7 mouse cellular contexts compared by ENCODE assay signal in the genomic region with DNA sequence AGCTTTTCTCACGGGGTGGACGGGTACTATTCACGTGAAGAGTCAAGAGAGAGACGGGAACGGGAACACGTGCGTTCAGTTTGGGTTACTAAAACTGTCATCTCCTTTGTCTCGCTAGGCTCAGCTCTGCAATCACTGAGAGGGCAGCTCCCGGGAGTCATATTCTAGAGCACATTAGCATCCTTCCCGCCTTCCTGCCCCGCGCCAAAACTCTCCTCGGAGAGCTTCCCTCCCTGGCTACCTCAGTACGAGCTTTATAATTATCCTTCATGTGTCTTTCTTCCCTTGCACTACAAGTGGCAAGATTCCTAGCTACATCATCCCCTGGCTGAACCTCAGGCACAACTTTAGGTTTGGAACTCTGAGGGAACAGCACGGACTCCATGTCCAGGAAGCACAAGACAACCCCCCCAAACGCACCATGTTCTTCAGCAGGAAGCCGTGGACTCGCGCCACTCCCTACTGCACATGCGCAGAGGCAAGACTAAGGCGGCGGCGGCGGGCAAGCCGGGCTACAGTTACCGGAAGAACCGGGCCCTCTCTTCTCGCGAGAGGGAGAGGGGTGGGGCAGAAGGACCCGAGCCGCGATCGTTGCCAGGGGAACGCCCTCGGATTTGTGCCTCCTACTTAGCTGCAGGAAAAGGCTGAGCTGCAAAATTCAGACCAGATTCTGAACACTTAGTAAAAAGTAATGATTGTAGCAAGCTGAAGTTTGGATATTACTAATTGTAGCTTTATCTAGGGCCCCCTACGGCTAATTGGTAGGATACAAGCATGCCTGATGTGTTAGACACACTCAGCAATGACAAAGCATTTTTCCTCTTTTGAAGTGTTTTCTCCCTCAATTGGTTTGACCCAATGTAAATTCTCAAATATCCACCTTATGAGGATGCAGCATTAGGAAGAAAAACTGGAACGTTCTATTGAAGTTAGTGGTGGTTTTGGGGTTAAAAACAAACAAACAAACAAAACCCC. TPM values are rescaled to one million over a fixed set of nuclear protein-coding genes. Genes with fewer than 3 reads are reported as not detected.
DNase-seq lines count a peak whose midpoint lies in the region; ATAC-seq lines count a peak whose summit lies in the region.

TSS of gene Tmem209 (minus strand) at position 519 of the 975 bp plus-strand sequence.
TSS of gene Ssmem1 (plus strand) at position 585 of the 975 bp plus-strand sequence.

- under 1% methylated on average over 37 of the region's 37 CpGs for WGBS in embryonic facial prominence, embryonic 12.5 days
- under 1% methylated on average over 37 of the region's 37 CpGs for WGBS in limb, embryonic 11.5 days
- under 1% methylated on average over 37 of the region's 37 CpGs for WGBS in midbrain, embryonic 14.5 days

- H3K4me1 ChIP-seq in embryonic facial prominence, embryonic 12.5 days: peaks cover 13% of the 10 kb centered on the region
- H3K4me1 ChIP-seq in limb, embryonic 11.5 days (ENCODE audit: control insufficient read depth, insufficient read depth, low read length): peaks cover 3% of the 10 kb centered on the region; the same call in 1 of the 2 replicates
- H3K4me1 ChIP-seq in midbrain, embryonic 14.5 days (ENCODE audit: control insufficient read depth, insufficient read depth, low read length): peaks cover 5% of the 10 kb centered on the region

- H3K4me2 ChIP-seq in embryonic facial prominence, embryonic 12.5 days (replicated peaks): peak within 1 kb of the TSS; percentile 57
- peak within 1 kb of the TSS; percentile 66 for H3K4me2 ChIP-seq in limb, embryonic 11.5 days (ENCODE audit: low read depth, severe bottlenecking)
- H3K4me2 ChIP-seq in midbrain, embryonic 14.5 days (ENCODE audit: low read length): peak within 1 kb of the TSS; percentile 81

- peak within 1 kb of the TSS; percentile 99 for H3K27ac ChIP-seq in embryonic facial prominence, embryonic 12.5 days
- peak within 1 kb of the TSS; percentile 98 for H3K27ac ChIP-seq in limb, embryonic 11.5 days (replicated peaks; ENCODE audit: low read depth, low read length)
- H3K27ac ChIP-seq in midbrain, embryonic 14.5 days (replicated peaks; ENCODE audit: low read depth, low read length): peak within 1 kb of the TSS; percentile 93

- peak within 1 kb of the TSS; percentile 65 for H3K9ac ChIP-seq in embryonic facial prominence, embryonic 12.5 days
- H3K9ac ChIP-seq in limb, embryonic 11.5 days (ENCODE audit: low read length): peak within 1 kb of the TSS; percentile 88
- peak within 1 kb of the TSS; percentile 70 for H3K9ac ChIP-seq in midbrain, embryonic 14.5 days (replicated peaks; ENCODE audit: low read length)

- DNase-seq in adrenal gland, postnatal 25 days: peak; percentile 99
- peak; percentile 100 for DNase-seq in heart, adult 11 months
- DNase-seq in kidney, adult 18-20 months: peak; percentile 99
- DNase-seq in limb, embryonic 11.5 days (ENCODE audit: low spot score): peak; percentile 100
- DNase-seq in midbrain, embryonic 14.5 days: peak; percentile 100
- peak; percentile 96 to 98 for DNase-seq in spleen, adult 18-20 months

- H3K27me3 ChIP-seq in embryonic facial prominence, embryonic 12.5 days: no peaks in the 10 kb centered on the region
- no peaks in the 10 kb centered on the region for H3K27me3 ChIP-seq in limb, embryonic 11.5 days (ENCODE audit: control insufficient read depth, insufficient read depth, low read length)
- H3K27me3 ChIP-seq in midbrain, embryonic 14.5 days (ENCODE audit: control insufficient read depth, insufficient read depth, low read length): no peaks in the 10 kb centered on the region

- ATAC-seq in embryonic facial prominence, embryonic 12.5 days (ENCODE audit: insufficient number of reproducible peaks, insufficient read depth, low FRiP score, low TSS enrichment): peak; percentile 96
- ATAC-seq in limb, embryonic 11.5 days (ENCODE audit: insufficient number of reproducible peaks, low FRiP score, low TSS enrichment, low read depth): peak; percentile 91
- peak; percentile 98 for ATAC-seq in midbrain, embryonic 14.5 days (ENCODE audit: low FRiP score, low TSS enrichment)

- peak within 1 kb of the TSS; percentile 55 for H3K4me3 ChIP-seq in embryonic facial prominence, embryonic 12.5 days
- H3K4me3 ChIP-seq in limb, embryonic 11.5 days (ENCODE audit: low read depth, low read length): peak within 1 kb of the TSS; percentile 42
- H3K4me3 ChIP-seq in midbrain, embryonic 14.5 days (replicated peaks; ENCODE audit: low read depth, low read length): peak within 1 kb of the TSS; percentile 63

- H3K36me3 ChIP-seq in embryonic facial prominence, embryonic 12.5 days: peaks cover 14% of the 10 kb centered on the region
- H3K36me3 ChIP-seq in limb, embryonic 11.5 days (ENCODE audit: control insufficient read depth, insufficient read depth, low read length): peaks cover 2% of the 10 kb centered on the region; the same call in 1 of the 2 replicates
- peaks cover 10% of the 10 kb centered on the region for H3K36me3 ChIP-seq in midbrain, embryonic 14.5 days (ENCODE audit: control insufficient read depth, insufficient read depth, low read length)

- no peaks in the 10 kb centered on the region for H3K9me3 ChIP-seq in embryonic facial prominence, embryonic 12.5 days
- no peaks in the 10 kb centered on the region for H3K9me3 ChIP-seq in limb, embryonic 11.5 days (ENCODE audit: control insufficient read depth, low read length)
- H3K9me3 ChIP-seq in midbrain, embryonic 14.5 days (ENCODE audit: control insufficient read depth, low read length): no peaks in the 10 kb centered on the region

RNA-seq across cellular contexts. Expression of gene Tmem209, which starts in this region (rescaled TPM):
- 25.9 and 28.9 TPM in 2 replicates for total RNA-seq in adrenal gland, postnatal 25 days (2021)
- 37.8 and 38.6 TPM in 2 replicates for polyA plus RNA-seq in embryonic facial prominence, embryonic 12.5 days (2016; fragmentation: Nextera tagmentation; extraction: Ambion mirVana)
- polyA plus RNA-seq in limb, embryonic 11.5 days (2014; fragmentation: Nextera tagmentation; extraction: Ambion mirVana): 44.5 and 50.0 TPM in 2 replicates
- polyA plus RNA-seq in midbrain, embryonic 14.5 days (2014; fragmentation: Nextera tagmentation; extraction: Ambion mirVana): 24.8 and 38.2 TPM in 2 replicates

RNA-seq across cellular contexts. Expression of gene Ssmem1, which starts in this region (rescaled TPM):
- 0.55 TPM in 1 of 2 replicates, not detected in the other for total RNA-seq in adrenal gland, postnatal 25 days (2021)
- polyA plus RNA-seq in embryonic facial prominence, embryonic 12.5 days (2016; fragmentation: Nextera tagmentation; extraction: Ambion mirVana): 0.14 and 0.33 TPM in 2 replicates
- polyA plus RNA-seq in limb, embryonic 11.5 days (2014; fragmentation: Nextera tagmentation; extraction: Ambion mirVana): 0.17 and 0.28 TPM in 2 replicates
- polyA plus RNA-seq in midbrain, embryonic 14.5 days (2014; fragmentation: Nextera tagmentation; extraction: Ambion mirVana): 0.38 TPM in 1 of 2 replicates, not detected in the other

Comparison
In these comparisons a context has a peak if more than half of its experiments do, and no peak if none do; other contexts are left out.
1. Peak in every context shown above with its lines: DNase-seq, ATAC-seq, H3K4me3 ChIP-seq and H3K27ac ChIP-seq.